Mouse (Mus musculus): Measurements from ENCODE around the gene Elp6. TPM values are rescaled to one million over a fixed set of nuclear protein-coding genes. Genes with fewer than 3 reads are reported as not detected.

The Elp6 gene
- polyA plus RNA-seq, 1 experiment from 2014 or later: 40.2 TPM

- H3K4me3 ChIP-seq (ENCODE audit: low read length): no peak overlapping the region
- 78% methylated on average over 5 of the region's 5 CpGs for WGBS
- no peak overlapping the region for H3K9ac ChIP-seq (ENCODE audit: low read depth, low read length)
- H3K36me3 ChIP-seq (ENCODE audit: control insufficient read depth, insufficient read depth, low read length): no peaks in the 10 kb centered on the region
- H3K27ac ChIP-seq (ENCODE audit: low read depth, low read length): no peak overlapping the region
- no peak overlapping the region for H3K4me2 ChIP-seq (ENCODE audit: low read length)
- no peak for ATAC-seq
- no peaks in the 10 kb centered on the region for H3K4me1 ChIP-seq (ENCODE audit: control insufficient read depth, insufficient read depth, low read depth, low read length)
- no peaks in the 10 kb centered on the region for H3K27me3 ChIP-seq (replicated peaks; ENCODE audit: control insufficient read depth, insufficient read depth, low read length)
- no peaks in the 10 kb centered on the region for H3K9me3 ChIP-seq (ENCODE audit: control insufficient read depth, low read length)
These were observed 29.1 kb upstream of the Elp6 start for GRCm38 (mm10) chr9:110275882-110276281.

DNA sequence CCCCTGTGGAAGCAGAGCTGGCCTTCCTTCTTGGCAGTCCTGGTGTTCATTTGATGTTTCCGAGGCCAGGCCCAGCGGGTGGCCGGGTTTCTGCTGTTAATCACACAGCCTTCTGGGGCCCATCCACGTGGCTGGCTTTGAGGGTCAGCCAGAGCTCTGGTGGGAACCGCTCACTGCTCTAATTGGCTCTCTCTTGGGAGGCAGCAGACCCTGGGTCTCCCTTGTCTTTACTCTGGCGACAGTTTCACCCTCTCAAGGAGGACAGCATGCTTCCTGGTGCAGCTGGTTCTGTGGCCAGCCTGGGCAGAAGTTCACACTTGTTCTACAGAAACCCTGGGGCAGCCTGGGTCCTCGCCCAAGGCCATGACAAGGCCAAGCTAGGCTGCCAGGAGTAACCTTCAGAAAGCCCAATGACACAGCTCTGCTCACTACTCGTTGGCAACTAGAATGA, 27.5 kb upstream of the Elp6 start:
- 65% methylated on average over 8 of the region's 8 CpGs for WGBS
- ATAC-seq: no peak
- no peaks in the 10 kb centered on the region for H3K9me3 ChIP-seq (ENCODE audit: control insufficient read depth, low read length)

GRCm38 (mm10) chr9:110284075-110284697, 20.8 kb upstream of the Elp6 start:
- no peak overlapping the region for H3K27ac ChIP-seq (ENCODE audit: low read depth, low read length)
- 87% methylated on average over 8 of the region's 10 CpGs for WGBS
- H3K4me1 ChIP-seq (ENCODE audit: control insufficient read depth, insufficient read depth, low read depth, low read length): no peaks in the 10 kb centered on the region; the same call in 1 of the 2 replicates
- no peak overlapping the region for H3K9ac ChIP-seq (ENCODE audit: low read depth, low read length)
- no peaks in the 10 kb centered on the region for H3K36me3 ChIP-seq (ENCODE audit: control insufficient read depth, insufficient read depth, low read length)
- H3K27me3 ChIP-seq (replicated peaks; ENCODE audit: control insufficient read depth, insufficient read depth, low read length): no peaks in the 10 kb centered on the region
- H3K4me2 ChIP-seq (ENCODE audit: low read length): no peak overlapping the region
- no peak overlapping the region for H3K4me3 ChIP-seq (ENCODE audit: low read length)
- H3K9me3 ChIP-seq (ENCODE audit: control insufficient read depth, low read length): no peaks in the 10 kb centered on the region
- ATAC-seq: no peak

More for the DNA sequence above, 27.5 kb upstream of the Elp6 start:
- H3K27ac ChIP-seq (ENCODE audit: low read depth, low read length): no peak overlapping the region
- no peaks in the 10 kb centered on the region for H3K36me3 ChIP-seq (ENCODE audit: control insufficient read depth, insufficient read depth, low read length)
- H3K4me3 ChIP-seq (ENCODE audit: low read length): no peak overlapping the region
- H3K4me1 ChIP-seq (ENCODE audit: control insufficient read depth, insufficient read depth, low read depth, low read length): no peaks in the 10 kb centered on the region
- H3K9ac ChIP-seq (ENCODE audit: low read depth, low read length): no peak overlapping the region
- no peak overlapping the region for H3K4me2 ChIP-seq (ENCODE audit: low read length)
- H3K27me3 ChIP-seq (replicated peaks; ENCODE audit: control insufficient read depth, insufficient read depth, low read length): no peaks in the 10 kb centered on the region

DNA sequence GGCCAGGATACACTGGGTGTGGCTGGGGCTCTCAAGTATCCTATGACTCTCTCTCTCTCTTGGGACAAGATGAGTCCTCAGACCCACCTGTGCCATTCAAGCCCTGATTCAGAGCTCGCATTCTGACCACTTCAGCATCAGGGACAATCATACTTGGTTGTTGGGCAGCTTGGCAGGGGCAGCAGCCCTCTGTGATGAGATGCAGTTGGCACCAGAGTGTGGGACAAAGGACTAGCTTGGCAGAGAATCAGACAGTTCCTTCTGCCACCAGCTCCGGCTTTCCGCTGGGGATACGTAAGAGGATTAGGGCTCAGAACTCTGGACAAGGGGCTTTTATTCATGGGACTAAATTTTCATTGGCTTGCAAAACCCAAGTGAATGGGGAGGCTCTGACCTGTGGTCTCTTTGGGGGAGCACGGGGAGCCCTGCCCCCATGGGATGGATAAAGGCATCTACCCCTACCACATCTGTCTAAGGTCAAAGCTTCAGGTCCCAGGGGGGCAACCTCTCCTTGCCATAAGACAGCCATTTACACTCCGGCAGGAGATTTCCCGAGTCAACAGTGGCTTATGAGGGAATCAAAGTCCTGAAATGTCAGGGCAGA, 17.6 kb upstream of the Elp6 start:
- peak overlapping the region; percentile 65 for H3K27ac ChIP-seq (ENCODE audit: low read depth, low read length)
- H3K4me3 ChIP-seq (ENCODE audit: low read length): no peak overlapping the region
- WGBS: 43% methylated on average over 7 of the region's 7 CpGs
- ATAC-seq: peak; percentile 93
- H3K36me3 ChIP-seq (ENCODE audit: control insufficient read depth, insufficient read depth, low read length): no peaks in the 10 kb centered on the region
- no peaks in the 10 kb centered on the region for H3K27me3 ChIP-seq (replicated peaks; ENCODE audit: control insufficient read depth, insufficient read depth, low read length)
- no peak overlapping the region for H3K9ac ChIP-seq (ENCODE audit: low read depth, low read length)
- no peaks in the 10 kb centered on the region for H3K9me3 ChIP-seq (ENCODE audit: control insufficient read depth, low read length)
- H3K4me2 ChIP-seq (ENCODE audit: low read length): no peak overlapping the region
- no peaks in the 10 kb centered on the region; the same call in 1 of the 2 replicates for H3K4me1 ChIP-seq (ENCODE audit: control insufficient read depth, insufficient read depth, low read depth, low read length)

GRCm38 (mm10) chr9:110293254-110293718, 11.7 kb upstream of the Elp6 start:
- 0 out of 2 replicates have a peak overlapping the region, but pooled peaks have one; percentile 10 for H3K4me2 ChIP-seq (ENCODE audit: low read length)
- H3K27me3 ChIP-seq (replicated peaks; ENCODE audit: control insufficient read depth, insufficient read depth, low read length): no peaks in the 10 kb centered on the region
- no peak overlapping the region for H3K9ac ChIP-seq (ENCODE audit: low read depth, low read length)
- H3K27ac ChIP-seq (ENCODE audit: low read depth, low read length): peak overlapping the region; percentile 59
- no peaks in the 10 kb centered on the region for H3K36me3 ChIP-seq (ENCODE audit: control insufficient read depth, insufficient read depth, low read length)
- 37% methylated on average over 12 of the region's 12 CpGs for WGBS
- H3K4me1 ChIP-seq (ENCODE audit: control insufficient read depth, insufficient read depth, low read depth, low read length): no peaks in the 10 kb centered on the region
- H3K4me3 ChIP-seq (ENCODE audit: low read length): no peak overlapping the region
- peak; percentile 79 for ATAC-seq
- H3K9me3 ChIP-seq (ENCODE audit: control insufficient read depth, low read length): no peaks in the 10 kb centered on the region

GRCm38 (mm10) chr9:110293873-110294415, 11.0 kb upstream of the Elp6 start:
- Histone ChIP-seq H3K4me2 (ENCODE audit: low read length) (0 out of 2 replicates have a peak overlapping the region, but pooled peaks have one; percentile 10), H3K9me3 (ENCODE audit: control insufficient read depth, low read length) (no peaks in the 10 kb centered on the region), H3K4me1 (ENCODE audit: control insufficient read depth, insufficient read depth, low read depth, low read length) (no peaks in the 10 kb centered on the region), H3K9ac (ENCODE audit: low read depth, low read length) (no peak overlapping the region), H3K27ac (ENCODE audit: low read depth, low read length) (peak overlapping the region; percentile 59), H3K4me3 (ENCODE audit: low read length) (no peak overlapping the region), H3K27me3 (replicated peaks; ENCODE audit: control insufficient read depth, insufficient read depth, low read length) (no peaks in the 10 kb centered on the region), H3K36me3 (ENCODE audit: control insufficient read depth, insufficient read depth, low read length) (no peaks in the 10 kb centered on the region)
- 86% methylated on average over 13 of the region's 13 CpGs for WGBS
- no peak; the same call in 1 of the 2 replicates for ATAC-seq

DNA sequence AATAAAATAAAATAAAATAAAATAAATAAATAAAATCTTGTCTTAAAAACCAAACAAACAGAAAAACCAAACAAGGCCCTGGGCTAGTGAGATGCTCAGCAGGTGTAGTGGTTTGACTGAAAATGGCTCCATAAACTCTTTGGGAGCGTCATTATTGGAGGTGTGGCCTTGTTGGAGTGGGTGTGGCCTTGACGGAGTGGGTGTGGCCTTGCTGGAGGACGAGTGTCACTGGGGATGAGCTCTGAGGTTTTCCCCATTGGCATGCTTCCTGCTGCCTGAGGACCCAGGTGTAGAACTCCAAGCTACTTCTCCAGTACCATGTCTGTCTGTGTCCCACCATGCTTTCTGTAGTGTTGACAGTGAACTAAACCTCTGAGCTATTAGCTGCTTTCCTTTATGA, 10.2 kb upstream of the Elp6 start:
- H3K9ac ChIP-seq (ENCODE audit: low read depth, low read length): no peak overlapping the region
- 73% methylated on average over 3 of the region's 3 CpGs for WGBS

DNA sequence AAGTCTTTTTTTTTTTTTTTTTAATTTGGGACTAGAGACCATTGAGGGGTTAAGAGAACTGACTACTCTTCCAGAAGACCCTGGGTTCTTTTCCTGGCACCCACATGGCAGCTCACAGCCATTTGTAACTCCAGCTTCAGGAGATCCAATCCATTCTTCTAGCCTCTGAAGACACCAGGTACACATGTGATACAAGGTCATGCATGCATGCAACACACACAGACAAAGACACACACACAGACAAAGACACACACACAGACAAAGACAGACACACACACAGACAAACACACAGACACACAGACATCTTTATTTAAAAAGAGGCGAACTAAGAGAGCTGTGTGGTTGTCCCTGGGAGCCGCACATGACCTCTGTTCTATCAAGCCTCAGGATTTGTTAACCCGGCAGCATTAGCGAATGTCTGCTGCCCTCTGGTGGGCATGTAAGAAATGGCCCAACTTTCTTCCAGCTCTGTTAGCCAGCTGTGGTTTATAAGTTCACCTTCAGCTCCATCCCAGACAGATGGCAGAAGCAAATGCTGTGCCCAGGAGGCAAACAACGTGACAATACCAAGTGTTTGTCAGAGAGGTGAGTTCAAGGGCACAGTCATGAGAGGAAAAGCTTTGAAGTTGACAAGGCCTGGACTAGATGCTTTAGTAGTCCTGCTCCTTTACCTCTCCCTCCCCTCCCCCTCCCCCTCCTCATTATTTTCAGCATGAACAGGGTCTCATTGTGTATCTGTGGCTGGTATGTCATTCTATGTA, 7.9 kb upstream of the Elp6 start:
- Histone ChIP-seq H3K27ac (ENCODE audit: low read depth, low read length) (no peak overlapping the region; the same call in 1 of the 2 replicates), H3K27me3 (replicated peaks; ENCODE audit: control insufficient read depth, insufficient read depth, low read length) (no peaks in the 10 kb centered on the region), H3K9ac (ENCODE audit: low read depth, low read length) (no peak overlapping the region), H3K9me3 (ENCODE audit: control insufficient read depth, low read length) (no peaks in the 10 kb centered on the region), H3K4me1 (ENCODE audit: control insufficient read depth, insufficient read depth, low read depth, low read length) (no peaks in the 10 kb centered on the region), H3K4me2 (ENCODE audit: low read length) (no peak overlapping the region), H3K4me3 (ENCODE audit: low read length) (no peak overlapping the region), H3K36me3 (ENCODE audit: control insufficient read depth, insufficient read depth, low read length) (no peaks in the 10 kb centered on the region)
- 3% methylated on average over 5 of the region's 5 CpGs for WGBS
- peak; percentile 75 for ATAC-seq

More for the DNA sequence above, 10.2 kb upstream of the Elp6 start:
- H3K27ac ChIP-seq (ENCODE audit: low read depth, low read length): no peak overlapping the region
- no peak overlapping the region for H3K4me3 ChIP-seq (ENCODE audit: low read length)
- no peaks in the 10 kb centered on the region for H3K4me1 ChIP-seq (ENCODE audit: control insufficient read depth, insufficient read depth, low read depth, low read length)
- no peak for ATAC-seq
- H3K36me3 ChIP-seq (ENCODE audit: control insufficient read depth, insufficient read depth, low read length): no peaks in the 10 kb centered on the region
- no peaks in the 10 kb centered on the region for H3K27me3 ChIP-seq (replicated peaks; ENCODE audit: control insufficient read depth, insufficient read depth, low read length)
- no peak overlapping the region for H3K4me2 ChIP-seq (ENCODE audit: low read length)
- no peaks in the 10 kb centered on the region for H3K9me3 ChIP-seq (ENCODE audit: control insufficient read depth, low read length)

DNA sequence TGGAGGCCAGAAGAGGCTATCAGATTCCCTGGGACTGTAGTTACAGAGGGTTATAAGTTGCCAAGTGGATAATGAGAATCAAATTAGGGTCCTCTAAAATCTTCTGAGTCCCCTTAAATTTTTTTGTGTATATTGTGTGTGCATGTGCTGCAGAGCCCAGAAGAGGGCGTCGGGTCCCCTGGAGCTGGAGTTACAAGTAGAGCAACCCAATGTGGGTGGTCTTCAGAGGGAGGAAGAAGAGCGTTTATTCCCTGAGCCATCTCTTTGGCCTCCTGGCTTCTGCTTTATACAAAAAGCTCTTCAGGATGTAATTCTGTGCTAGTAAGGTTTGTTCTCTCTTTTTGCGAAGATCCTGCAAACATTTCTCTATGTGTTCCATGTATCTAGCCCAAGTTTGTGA, 457 bp upstream of the Elp6 start:
- no peaks in the 10 kb centered on the region for H3K9me3 ChIP-seq (ENCODE audit: control insufficient read depth, low read length)
- peak overlapping the region; percentile 88 for H3K4me2 ChIP-seq (ENCODE audit: low read length)
- WGBS: 3% methylated on average over 4 of the region's 4 CpGs
- H3K4me3 ChIP-seq (ENCODE audit: low read length): peak overlapping the region; percentile 62
- H3K36me3 ChIP-seq (ENCODE audit: control insufficient read depth, insufficient read depth, low read length): no peaks in the 10 kb centered on the region
- peak overlapping the region; percentile 67 for H3K9ac ChIP-seq (ENCODE audit: low read depth, low read length)
- H3K27me3 ChIP-seq (replicated peaks; ENCODE audit: control insufficient read depth, insufficient read depth, low read length): no peaks in the 10 kb centered on the region
- H3K27ac ChIP-seq (ENCODE audit: low read depth, low read length): peak overlapping the region; percentile 96
- H3K4me1 ChIP-seq (ENCODE audit: control insufficient read depth, insufficient read depth, low read depth, low read length): peaks cover 8% of the 10 kb centered on the region
- ATAC-seq: peak; percentile 28; the same call in 1 of the 2 replicates

All from hindbrain, embryonic 16.5 days (tissue).